Mouse (Mus musculus) heart, embryonic 11.5 days (tissue): ENCODE results near the gene Mindy1. TPM values are rescaled to one million over a fixed set of nuclear protein-coding genes. Genes with fewer than 3 reads are reported as not detected.

Experiments
- ATAC-seq: fragments of 200-750 bp; cut with Nextera tagmentation; replicated peaks from 2 replicates; pipeline ENCODE4 v1.8.0; 2017; ENCODE audit warnings: moderate library complexity; ENCODE audit not compliant: insufficient number of reproducible peaks, low FRiP score, low TSS enrichment
- H3K27ac ChIP-seq: fragments of 300-500 bp; sonication (generic); 2 replicates; pipeline ENCODE4 v1.5.1; 2014; ENCODE audit warnings: mild to moderate bottlenecking, low read depth, low read length
- H3K27me3 ChIP-seq: fragments of 300-500 bp; sonication (generic); 2 replicates; pipeline ENCODE4 v1.6.1; 2014; ENCODE audit warnings: mild to moderate bottlenecking, low read length, mixed read lengths; ENCODE audit not compliant: control insufficient read depth, insufficient read depth
- H3K36me3 ChIP-seq: fragments of 300-500 bp; sonication (generic); 2 replicates; pipeline ENCODE4 v1.6.1; 2014; ENCODE audit warnings: mild to moderate bottlenecking, low read length, moderate library complexity, mixed read lengths; ENCODE audit not compliant: control insufficient read depth, insufficient read depth
- H3K4me1 ChIP-seq: fragments of 300-500 bp; sonication (generic); 2 replicates; pipeline ENCODE4 v1.6.1; 2014; ENCODE audit warnings: low read length; ENCODE audit not compliant: control insufficient read depth, insufficient read depth
- H3K4me2 ChIP-seq: fragments of 300-500 bp; sonication (generic); 2 replicates; pipeline ENCODE4 v1.6.1; 2014; ENCODE audit warnings: mild to moderate bottlenecking, moderate library complexity
- H3K4me3 ChIP-seq: fragments of 300-500 bp; sonication (generic); 2 replicates; pipeline ENCODE4 v1.5.1; 2014; ENCODE audit warnings: low read depth, low read length
- H3K9ac ChIP-seq: fragments of 300-500 bp; sonication (generic); 2 replicates; pipeline ENCODE4 v1.6.1; 2014; ENCODE audit warnings: mild to moderate bottlenecking, low read depth, low read length, moderate library complexity
- H3K9me3 ChIP-seq: fragments of 300-500 bp; sonication (generic); replicated peaks from 2 replicates; pipeline ENCODE4 v1.6.1; 2016; ENCODE audit warnings: low read length; ENCODE audit not compliant: control insufficient read depth
- WGBS: fragments of 180-500 bp; shearing (Covaris S2); extraction: QIAGEN DNeasy Blood & Tissue Kit; methylation state at CpG from one replicate; pipeline ENCODE4 v1.1.7; 2014; ENCODE audit not compliant: insufficient replicate concordance; 5-methylcytosine and 5-hydroxymethylcytosine counted together
- polyA plus RNA-seq: library from polyadenylated mRNA; unstranded; fragments of >200 nt; fragmentation: Nextera tagmentation; extraction: Ambion mirVana; gene quantifications from 2 replicates; pipeline ENCODE4 v1.2.1, GENCODE M21; 2014

The Mindy1 gene
- polyA plus RNA-seq, 1 experiment from 2014 or later: 24.3 TPM

GRCm38 (mm10) chr3:95275161-95275560 lies 6.0 kb upstream of the Mindy1 start:
- no peak overlapping the region for H3K4me2 ChIP-seq
- H3K4me1 ChIP-seq: no peaks in the 10 kb centered on the region
- H3K9ac ChIP-seq: no peak overlapping the region
- no peaks in the 10 kb centered on the region for H3K27me3 ChIP-seq
- H3K36me3 ChIP-seq: no peaks in the 10 kb centered on the region; the same call in 1 of the 2 replicates
- no peak for ATAC-seq
- no peak overlapping the region for H3K4me3 ChIP-seq
- 66% methylated on average over 6 of the region's 6 CpGs for WGBS
- peak overlapping the region; percentile 15; the same call in 1 of the 2 replicates for H3K27ac ChIP-seq
- no peaks in the 10 kb centered on the region for H3K9me3 ChIP-seq

DNA sequence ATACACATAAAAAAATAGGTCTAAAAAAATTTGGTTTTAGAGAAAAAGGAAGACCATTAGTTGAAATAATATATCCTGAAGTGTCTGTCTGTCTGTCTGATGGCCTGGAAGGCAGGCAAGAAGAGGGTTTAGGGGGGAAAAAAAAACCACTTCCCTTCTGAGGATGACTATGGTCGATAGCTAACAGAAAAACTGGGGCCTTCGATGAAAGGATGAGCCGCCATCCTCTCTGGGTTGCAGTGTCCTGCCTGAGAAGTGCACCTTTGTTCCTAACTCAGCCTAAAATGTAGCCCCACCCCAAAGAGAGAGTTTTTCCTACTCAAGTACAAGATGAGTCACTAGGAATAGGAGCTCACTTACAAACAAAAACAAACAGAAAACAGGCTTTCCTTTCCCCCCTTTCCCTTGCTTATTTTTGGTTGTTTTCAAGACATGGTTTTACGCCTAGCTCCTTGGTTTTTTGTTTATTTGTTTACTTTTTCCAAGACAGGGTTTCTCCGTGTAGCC lies 4.7 kb upstream of the Mindy1 start:
- WGBS: 61% methylated on average over 5 of the region's 5 CpGs
- Histone ChIP-seq H3K9me3 (no peaks in the 10 kb centered on the region), H3K4me1 (peaks cover 3% of the 10 kb centered on the region; the same call in 1 of the 2 replicates), H3K4me2 (no peak overlapping the region), H3K9ac (no peak overlapping the region), H3K4me3 (no peak overlapping the region), H3K27me3 (no peaks in the 10 kb centered on the region), H3K36me3 (no peaks in the 10 kb centered on the region; the same call in 1 of the 2 replicates), H3K27ac (no peak overlapping the region; the same call in 1 of the 2 replicates)
- ATAC-seq: no peak

DNA sequence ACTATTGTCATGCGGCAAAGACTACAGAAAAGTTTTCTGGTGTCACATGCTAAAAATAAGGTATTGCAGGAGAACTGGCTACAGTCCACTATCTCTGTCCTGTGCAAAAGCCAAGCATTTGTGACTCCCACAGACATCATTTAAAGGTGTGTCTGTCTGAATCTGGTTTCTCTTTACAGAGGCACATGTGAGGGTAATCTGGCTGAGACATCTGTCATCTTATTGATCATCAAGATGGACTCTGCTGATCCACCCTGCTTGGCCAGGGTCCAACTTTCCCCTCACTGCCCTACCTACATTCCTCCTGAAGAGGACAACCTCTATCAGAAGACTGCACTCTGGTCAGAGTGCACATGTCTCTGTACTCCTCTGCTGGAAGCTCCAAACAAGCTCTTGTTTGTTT lies 4.0 kb upstream of the Mindy1 start:
- Histone ChIP-seq H3K27me3 (no peaks in the 10 kb centered on the region), H3K4me2 (no peak overlapping the region), H3K36me3 (no peaks in the 10 kb centered on the region; the same call in 1 of the 2 replicates), H3K4me3 (no peak overlapping the region), H3K4me1 (peaks cover 3% of the 10 kb centered on the region; the same call in 1 of the 2 replicates), H3K9ac (0 out of 2 replicates have a peak overlapping the region, but pooled peaks have one; percentile 39), H3K9me3 (no peaks in the 10 kb centered on the region), H3K27ac (no peak overlapping the region)
- ATAC-seq: no peak
- 60% methylated on average over 1 of the region's 1 CpGs for WGBS

DNA sequence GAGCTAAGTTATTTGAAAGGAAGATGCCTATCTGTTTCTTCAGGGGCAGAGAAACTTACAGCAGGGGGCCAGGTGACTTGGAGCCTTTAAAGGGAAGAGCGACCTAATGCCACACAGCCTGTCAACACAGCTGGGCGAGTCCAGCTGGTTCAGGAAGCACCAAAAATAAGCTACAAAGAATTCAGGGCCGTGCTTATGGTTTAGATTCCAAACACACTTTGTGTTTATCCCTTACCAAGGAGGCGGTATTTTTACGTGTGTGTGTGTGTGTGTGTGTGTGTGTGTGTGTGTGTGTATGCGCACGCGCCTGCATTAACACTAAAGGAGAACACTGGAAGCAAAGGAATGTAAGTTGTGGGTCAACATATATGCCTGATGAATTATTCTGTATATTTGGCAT lies 398 bp upstream of the Mindy1 start:
- peak overlapping the region; percentile 84 for H3K4me3 ChIP-seq
- peak overlapping the region; percentile 96 for H3K9ac ChIP-seq
- peak overlapping the region; percentile 84 for H3K27ac ChIP-seq
- H3K27me3 ChIP-seq: no peaks in the 10 kb centered on the region
- no peak for ATAC-seq
- H3K9me3 ChIP-seq: no peaks in the 10 kb centered on the region
- H3K4me1 ChIP-seq: peaks cover 9% of the 10 kb centered on the region
- peak overlapping the region; percentile 81 for H3K4me2 ChIP-seq
- H3K36me3 ChIP-seq: no peaks in the 10 kb centered on the region
- 11% methylated on average over 8 of the region's 8 CpGs for WGBS

DNA sequence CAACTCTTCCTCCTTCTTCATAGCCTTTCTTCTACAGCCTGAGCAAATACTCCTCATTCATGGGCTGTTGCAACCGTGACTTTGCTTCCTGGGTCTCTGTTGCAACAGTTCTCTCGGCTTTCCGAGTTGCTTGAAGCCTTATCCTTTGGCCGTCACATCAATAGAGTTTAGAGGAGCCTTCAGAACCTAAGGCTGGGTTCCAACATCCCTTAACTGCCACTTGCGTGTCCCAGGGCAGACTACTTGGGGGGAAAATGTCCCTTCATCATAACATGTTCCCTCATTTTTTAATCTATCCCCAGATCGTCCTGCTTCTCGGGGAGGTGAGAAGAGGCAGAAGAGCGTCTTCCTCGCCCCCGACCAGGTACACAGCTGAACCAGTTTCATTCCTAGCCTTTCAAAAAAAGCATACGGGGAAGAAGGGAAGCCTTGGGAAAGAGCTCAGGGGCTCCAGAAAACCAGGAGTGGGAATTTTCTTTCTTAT lies 1.3 kb downstream of the Mindy1 start:
- Histone ChIP-seq H3K4me3 (peak overlapping the region; percentile 84), H3K27ac (peak overlapping the region; percentile 98), H3K4me2 (peak overlapping the region; percentile 81), H3K4me1 (peaks cover 9% of the 10 kb centered on the region), H3K36me3 (no peaks in the 10 kb centered on the region), H3K9me3 (no peaks in the 10 kb centered on the region), H3K27me3 (no peaks in the 10 kb centered on the region), H3K9ac (peak overlapping the region; percentile 93)
- under 1% methylated on average over 11 of the region's 11 CpGs for WGBS
- no peak for ATAC-seq

GRCm38 (mm10) chr3:95282865-95283588 lies 1.9 kb downstream of the Mindy1 start:
- peak; percentile 68 for ATAC-seq
- peak overlapping the region; percentile 84 for H3K4me3 ChIP-seq

DNA sequence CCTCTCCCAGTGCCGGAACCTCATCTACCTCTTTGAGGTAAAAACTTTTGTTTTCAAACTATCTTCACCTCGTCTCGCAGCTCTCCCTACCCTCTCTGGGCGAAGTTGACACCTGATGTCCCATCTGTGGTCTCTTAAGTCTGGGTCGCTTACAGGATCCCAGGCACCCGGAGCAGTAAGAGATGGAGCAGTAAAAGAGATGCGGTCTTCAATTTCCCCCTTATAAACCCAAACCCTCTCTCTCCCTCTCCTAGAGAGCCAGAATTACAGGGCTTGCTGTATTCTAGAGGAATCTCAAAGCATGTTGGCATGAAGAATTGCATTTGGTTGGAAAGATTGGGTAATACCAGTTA lies 2.4 kb downstream of the Mindy1 start:
- Histone ChIP-seq H3K4me3 (peak overlapping the region; percentile 84), H3K27ac (peak overlapping the region; percentile 98), H3K27me3 (no peaks in the 10 kb centered on the region), H3K9ac (peak overlapping the region; percentile 93), H3K36me3 (peaks cover 9% of the 10 kb centered on the region), H3K4me1 (peaks cover 9% of the 10 kb centered on the region), H3K9me3 (no peaks in the 10 kb centered on the region), H3K4me2 (peak overlapping the region; percentile 81)
- WGBS: 1% methylated on average over 7 of the region's 7 CpGs
- ATAC-seq: no peak

More at GRCm38 (mm10) chr3:95282865-95283588, 1.9 kb downstream of the Mindy1 start:
- H3K27ac ChIP-seq: peak overlapping the region; percentile 98
- under 1% methylated on average over 51 of the region's 51 CpGs for WGBS
- peak overlapping the region; percentile 81 for H3K4me2 ChIP-seq
- H3K4me1 ChIP-seq: peaks cover 9% of the 10 kb centered on the region
- no peaks in the 10 kb centered on the region for H3K27me3 ChIP-seq
- no peaks in the 10 kb centered on the region for H3K9me3 ChIP-seq
- H3K9ac ChIP-seq: peak overlapping the region; percentile 93
- H3K36me3 ChIP-seq: peaks cover 3% of the 10 kb centered on the region; the same call in 1 of the 2 replicates

DNA sequence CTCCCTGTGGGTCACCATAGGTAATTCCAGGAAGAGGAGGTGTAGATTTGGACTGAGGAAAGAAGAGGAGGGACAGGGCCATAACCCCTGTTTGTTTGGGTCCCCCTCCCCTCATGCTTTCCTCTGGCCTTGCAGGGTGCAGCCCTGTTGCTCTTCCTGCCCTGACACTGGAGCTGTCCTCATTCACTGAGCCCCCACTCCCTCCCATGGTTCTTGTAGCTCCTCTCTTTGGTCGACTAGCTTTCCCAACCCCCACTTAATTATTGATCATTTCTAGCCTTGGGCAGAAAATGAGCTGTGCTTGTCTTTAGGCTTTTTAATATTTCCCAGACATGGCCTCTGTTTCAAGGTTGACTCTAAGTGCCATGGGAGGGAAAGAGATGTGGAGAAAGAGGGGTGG lies 2.9 kb downstream of the Mindy1 start:
- Histone ChIP-seq H3K4me3 (peak overlapping the region; percentile 84), H3K9me3 (no peaks in the 10 kb centered on the region), H3K9ac (no peak overlapping the region; the same call in 1 of the 2 replicates), H3K4me1 (peaks cover 9% of the 10 kb centered on the region), H3K4me2 (peak overlapping the region; percentile 81), H3K27ac (no peak overlapping the region), H3K27me3 (no peaks in the 10 kb centered on the region), H3K36me3 (peaks cover 10% of the 10 kb centered on the region)
- 32% methylated on average over 1 of the region's 1 CpGs for WGBS
- ATAC-seq: no peak
